Mouse (Mus musculus) heart, adult 10 weeks (tissue): ENCODE data around the gene Gm5891. TPM values are rescaled to one million over a fixed set of nuclear protein-coding genes. Genes with fewer than 3 reads are reported as not detected.

ENCODE experiments used
- polyA plus RNA-seq: library from polyadenylated mRNA; stranded (reverse); fragments of 350-450 nt; fragmentation: Illumina TruSeq; extraction: RNeasy Lipid Tissue Mini Kit (QIAGEN cat#74804); gene quantifications from one replicate; pipeline ENCODE4 v1.2.3, GENCODE M21; 2014; ENCODE audit warnings: low read depth, low replicate concordance

The Gm5891 gene
- not detected for polyA plus RNA-seq

GRCm38 (mm10) chr7:21921191-21921590 lies at the start of gene Gm5891:
Gm5891 (minus strand) TSS chr7:21921291.

Other genes with a start within 250 kb of the Gm5891 start
- gene Gm4175, start 159.8 kb downstream of the Gm5891 start, polyA plus RNA-seq, result not detected
- gene Gm4177, start 124.6 kb downstream of the Gm5891 start, polyA plus RNA-seq, result not detected
- not detected for gene Vmn1r135, start 88.9 kb downstream of the Gm5891 start, polyA plus RNA-seq
- not detected for gene Gm5725, start 77.0 kb downstream of the Gm5891 start, polyA plus RNA-seq
- gene Vmn1r137, start 73.3 kb upstream of the Gm5891 start, polyA plus RNA-seq, result not detected
- gene Vmn1r138, start 107.6 kb upstream of the Gm5891 start, polyA plus RNA-seq, result not detected
- gene Gm6176, start 135.0 kb upstream of the Gm5891 start, polyA plus RNA-seq, result not detected
- not detected for gene Vmn1r139, start 147.8 kb upstream of the Gm5891 start, polyA plus RNA-seq
- not detected for gene Gm16451, start 197.0 kb upstream of the Gm5891 start, polyA plus RNA-seq
- gene Gm10666, start 213.4 kb upstream of the Gm5891 start, polyA plus RNA-seq, result not detected
- not detected for gene Vmn1r142, start 242.7 kb upstream of the Gm5891 start, polyA plus RNA-seq